Mouse (Mus musculus) testis, adult 2 months (tissue): ENCODE results near the gene Adamts1.

Experiments
- CTCF ChIP-seq: fragments of 200-500 bp; IDR thresholded peaks from 2 replicates; pipeline ENCODE4 v1.5.1; 2012; ENCODE audit warnings: low read depth, mild to moderate bottlenecking, inconsistent platforms, low read length, moderate library complexity; ENCODE audit not compliant: control insufficient read depth, insufficient read depth, insufficient replicate concordance
- POLR2A ChIP-seq: fragments of 200-500 bp; IDR thresholded peaks from 2 replicates; pipeline ENCODE4 v1.6.1; 2012; ENCODE audit warnings: low read depth, mild to moderate bottlenecking, inconsistent platforms, low read length, moderate library complexity; ENCODE audit not compliant: control insufficient read depth

GRCm38 (mm10) chr16:85814116-85814515, 11.2 kb upstream of the Adamts1 start:
- no peak for TF ChIP-seq POLR2A
- no peak for TF ChIP-seq CTCF
